Mouse (Mus musculus) lung, adult 2 months (tissue): ENCODE data around the gene Klhl33.

Experiments
- CTCF ChIP-seq: fragments of 200-500 bp; IDR thresholded peaks from 2 replicates; pipeline ENCODE4 v1.5.1; 2011; ENCODE audit warnings: mild to moderate bottlenecking, low read length, control low read depth; ENCODE audit not compliant: insufficient read depth
- POLR2A ChIP-seq: fragments of 200-500 bp; IDR thresholded peaks from 2 replicates; pipeline ENCODE4 v1.6.1; 2011; ENCODE audit warnings: low read depth, mild to moderate bottlenecking, control low read depth, low read length, borderline replicate concordance; ENCODE audit errors: extremely low read depth

DNA sequence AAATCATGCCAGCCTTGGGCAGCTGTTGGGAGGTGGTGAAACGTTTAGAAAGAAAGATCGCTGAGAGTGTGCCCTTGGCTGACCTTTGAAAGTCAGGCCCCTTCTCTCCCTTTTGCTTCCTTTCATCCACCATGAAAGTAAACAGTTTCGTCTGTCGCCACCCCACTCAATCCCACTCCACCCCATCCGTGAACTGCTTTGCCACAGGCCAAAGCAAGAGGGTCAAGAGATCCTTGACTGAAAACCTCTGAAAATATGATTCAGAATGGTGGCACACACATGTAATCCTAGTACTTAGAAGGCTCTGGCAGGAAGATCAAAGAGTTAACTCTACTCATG lies 26.5 kb downstream of the Klhl33 start:
- TF ChIP-seq POLR2A (no peak), CTCF (no peak)
